Mouse (Mus musculus) neural tube, embryonic 13.5 days (tissue): ENCODE results near the gene Polr2a. TPM values are rescaled to one million over a fixed set of nuclear protein-coding genes. Genes with fewer than 3 reads are reported as not detected.
A peak's percentile ranks its signal among the peaks of the same experiment; 100 is the strongest.

Source experiments
- ATAC-seq: fragments of 200-750 bp; cut with Nextera tagmentation; 2 replicates; pipeline ENCODE4 v1.8.0; 2017; ENCODE audit warnings: low read depth, mild to moderate bottlenecking, moderate TSS enrichment, moderate library complexity
- H3K27ac ChIP-seq: fragments of 300-500 bp; sonication (generic); replicated peaks from 2 replicates; pipeline ENCODE4 v1.5.1; 2015; ENCODE audit warnings: moderate library complexity, mild to moderate bottlenecking, inconsistent platforms
- H3K27me3 ChIP-seq: fragments of 300-500 bp; sonication (generic); 2 replicates; pipeline ENCODE4 v1.6.1; 2015; ENCODE audit warnings: mild to moderate bottlenecking, inconsistent platforms
- H3K36me3 ChIP-seq: fragments of 300-500 bp; sonication (generic); 2 replicates; pipeline ENCODE4 v1.6.1; 2015; ENCODE audit warnings: mild to moderate bottlenecking, inconsistent platforms
- H3K4me1 ChIP-seq: fragments of 300-500 bp; sonication (generic); replicated peaks from 2 replicates; pipeline ENCODE4 v1.6.1; 2015; ENCODE audit warnings: inconsistent platforms
- H3K4me2 ChIP-seq: fragments of 300-500 bp; sonication (generic); 2 replicates; pipeline ENCODE4 v1.6.1; 2015; ENCODE audit warnings: inconsistent platforms, mild to moderate bottlenecking, moderate library complexity
- H3K4me3 ChIP-seq: fragments of 300-500 bp; sonication (generic); 2 replicates; pipeline ENCODE4 v1.5.1; 2015; ENCODE audit warnings: mild to moderate bottlenecking, inconsistent platforms
- H3K9ac ChIP-seq: fragments of 300-500 bp; sonication (generic); 2 replicates; pipeline ENCODE4 v1.6.1; 2015; ENCODE audit warnings: moderate library complexity, mild to moderate bottlenecking, inconsistent platforms
- H3K9me3 ChIP-seq: fragments of 300-500 bp; sonication (generic); 2 replicates; pipeline ENCODE4 v1.6.1; 2016; ENCODE audit warnings: inconsistent platforms
- WGBS: fragments of 180-500 bp; shearing (Covaris S2); methylation state at CpG from one replicate; pipeline ENCODE4 v1.1.7; 2015; 5-methylcytosine and 5-hydroxymethylcytosine counted together
- polyA plus RNA-seq: library from polyadenylated mRNA; unstranded; fragments of >200 nt; fragmentation: Nextera tagmentation; extraction: Ambion mirVana; gene quantifications from 2 replicates; pipeline ENCODE4 v1.2.1, GENCODE M21; 2015

Gene Polr2a
- polyA plus RNA-seq, 1 experiment from 2014 or later, result 22.9 TPM

- peak; percentile 74 for ATAC-seq
- no peaks in the 10 kb centered on the region for H3K9me3 ChIP-seq
- 2% methylated on average over 41 of the region's 41 CpGs for WGBS
- no peaks in the 10 kb centered on the region for H3K27me3 ChIP-seq
- H3K4me3 ChIP-seq, result peak within 1 kb of the TSS; percentile 43
- H3K9ac ChIP-seq, result peak within 1 kb of the TSS; percentile 85
- no peaks in the 10 kb centered on the region for H3K36me3 ChIP-seq
- peaks cover 12% of the 10 kb centered on the region for H3K4me1 ChIP-seq
- H3K4me2 ChIP-seq, result peak within 1 kb of the TSS; percentile 79
- H3K27ac ChIP-seq, result peak within 1 kb of the TSS; percentile 20
Measured at GRCm38 (mm10) chr11:69695361-69696181, 62.9 kb downstream of the Polr2a start, which contains the start of the genes Tnfsf12 and Tnfsfm13. Tnfsf12 (minus strand) TSS chr11:69695849. Tnfsfm13 (minus strand) TSS chr11:69696098.

GRCm38 (mm10) chr11:69695046-69695360 is 63.4 kb downstream of the Polr2a start:
- Histone ChIP-seq H3K9ac (peak overlapping the region; percentile 85), H3K9me3 (no peaks in the 10 kb centered on the region), H3K36me3 (no peaks in the 10 kb centered on the region), H3K4me2 (peak overlapping the region; percentile 79), H3K27ac (peak overlapping the region; percentile 20; the same call in 1 of the 2 replicates), H3K4me1 (peaks cover 12% of the 10 kb centered on the region), H3K4me3 (peak overlapping the region; percentile 43), H3K27me3 (no peaks in the 10 kb centered on the region)
- ATAC-seq, result peak; percentile 36; the same call in 1 of the 2 replicates
- 29% methylated on average over 6 of the region's 6 CpGs for WGBS

GRCm38 (mm10) chr11:69693421-69693965 is 64.9 kb downstream of the Polr2a start:
- Histone ChIP-seq H3K4me3 (no peak overlapping the region), H3K27me3 (no peaks in the 10 kb centered on the region), H3K27ac (no peak overlapping the region), H3K9ac (no peak overlapping the region), H3K9me3 (no peaks in the 10 kb centered on the region), H3K4me2 (no peak overlapping the region), H3K4me1 (peaks cover 12% of the 10 kb centered on the region), H3K36me3 (no peaks in the 10 kb centered on the region)
- WGBS, result 68% methylated on average over 11 of the region's 11 CpGs
- ATAC-seq, result no peak

GRCm38 (mm10) chr11:69692863-69693262 is 65.6 kb downstream of the Polr2a start:
- no peak overlapping the region for H3K27ac ChIP-seq
- no peak for ATAC-seq
- no peaks in the 10 kb centered on the region for H3K36me3 ChIP-seq
- H3K4me2 ChIP-seq, result no peak overlapping the region
- H3K9ac ChIP-seq, result no peak overlapping the region
- peaks cover 12% of the 10 kb centered on the region for H3K4me1 ChIP-seq
- H3K4me3 ChIP-seq, result no peak overlapping the region
- 86% methylated on average over 6 of the region's 6 CpGs for WGBS
- H3K27me3 ChIP-seq, result no peaks in the 10 kb centered on the region
- no peaks in the 10 kb centered on the region for H3K9me3 ChIP-seq

DNA sequence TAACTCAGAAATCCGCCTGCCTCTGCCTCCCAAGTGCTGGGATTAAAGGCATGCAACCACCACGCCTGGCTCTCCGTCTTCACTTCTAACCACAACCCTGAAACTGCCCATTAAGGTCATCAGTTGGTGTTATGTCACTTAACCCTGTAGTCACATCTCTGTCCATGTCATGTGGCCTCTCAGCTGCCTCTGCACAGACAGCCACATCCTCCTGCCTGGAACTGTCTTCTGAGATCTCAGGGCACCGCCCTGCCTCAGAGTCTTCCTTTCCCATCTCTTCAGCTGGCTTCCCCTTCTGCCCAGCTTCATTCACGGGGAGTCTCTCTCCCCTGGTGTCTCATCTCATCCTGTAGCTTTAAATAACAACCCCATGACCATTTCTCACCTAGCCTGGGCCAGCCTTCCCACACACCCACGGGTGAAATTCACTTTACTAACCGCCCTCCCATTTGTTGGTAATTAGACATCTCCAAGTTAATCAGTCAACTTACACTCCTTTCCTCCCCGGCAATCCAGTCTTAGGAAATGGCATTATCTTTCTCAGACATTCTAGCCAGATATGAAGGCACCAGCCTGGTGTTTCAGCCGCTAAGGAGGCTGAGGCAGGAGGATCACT is 66.1 kb downstream of the Polr2a start:
- Histone ChIP-seq H3K27ac (no peak overlapping the region), H3K4me1 (peaks cover 12% of the 10 kb centered on the region), H3K9ac (no peak overlapping the region), H3K27me3 (no peaks in the 10 kb centered on the region), H3K9me3 (no peaks in the 10 kb centered on the region), H3K4me2 (no peak overlapping the region), H3K4me3 (no peak overlapping the region), H3K36me3 (no peaks in the 10 kb centered on the region)
- no peak for ATAC-seq
- WGBS, result 74% methylated on average over 9 of the region's 9 CpGs

DNA sequence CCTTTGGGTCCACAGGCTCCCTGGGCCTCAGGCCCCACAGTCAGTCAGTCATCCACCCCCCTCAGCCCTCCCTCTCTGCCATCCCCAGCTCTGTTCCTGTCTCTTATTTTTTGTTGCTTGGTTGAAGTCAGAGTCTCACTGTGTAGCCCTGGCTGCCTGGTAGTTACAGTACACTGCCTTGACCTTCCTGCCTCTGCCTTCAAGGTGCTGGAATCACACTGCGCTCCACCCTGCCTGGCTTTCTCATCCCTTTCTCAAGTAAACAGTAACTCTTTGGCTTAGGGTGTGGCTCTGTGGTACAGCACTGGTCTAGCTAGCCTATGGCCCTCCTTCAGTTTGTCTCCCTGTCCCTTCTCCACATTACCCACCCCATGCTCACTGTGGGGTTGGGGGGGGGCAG is 68.5 kb downstream of the Polr2a start:
- ATAC-seq, result no peak

DNA sequence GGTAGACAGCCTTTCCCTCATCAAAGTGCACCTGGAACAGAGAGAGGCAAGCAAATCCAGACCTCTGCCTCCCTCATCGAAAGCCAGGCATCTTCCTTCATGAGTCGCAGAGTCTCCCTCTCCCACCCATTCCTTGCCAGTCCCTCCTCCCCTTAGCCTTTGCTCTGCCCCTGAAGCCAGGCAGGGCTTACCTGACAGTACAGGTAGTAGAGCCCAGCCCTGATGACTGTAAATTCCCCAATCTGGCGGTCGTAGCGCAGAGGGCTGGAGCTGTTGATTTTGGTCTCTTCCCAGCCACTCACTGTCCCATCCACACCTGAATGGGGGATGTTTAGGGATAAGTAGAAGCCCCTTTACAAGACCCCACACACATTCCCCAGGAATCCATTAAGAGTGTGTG is 71.4 kb downstream of the Polr2a start:
- H3K36me3 ChIP-seq, result no peaks in the 10 kb centered on the region
- H3K9ac ChIP-seq, result 0 out of 2 replicates have a peak overlapping the region, but pooled peaks have one; percentile 34
- no peaks in the 10 kb centered on the region for H3K27me3 ChIP-seq
- peaks cover 26% of the 10 kb centered on the region for H3K4me1 ChIP-seq
- no peak overlapping the region for H3K4me3 ChIP-seq
- 65% methylated on average over 5 of the region's 5 CpGs for WGBS
- H3K27ac ChIP-seq, result no peak overlapping the region
- no peak for ATAC-seq
- no peaks in the 10 kb centered on the region for H3K9me3 ChIP-seq
- no peak overlapping the region for H3K4me2 ChIP-seq

More for the DNA sequence above, 68.5 kb downstream of the Polr2a start:
- Histone ChIP-seq H3K4me1 (peaks cover 15% of the 10 kb centered on the region; the same call in 1 of the 2 replicates), H3K9ac (no peak overlapping the region), H3K9me3 (no peaks in the 10 kb centered on the region), H3K4me3 (no peak overlapping the region), H3K4me2 (no peak overlapping the region), H3K27me3 (no peaks in the 10 kb centered on the region), H3K36me3 (no peaks in the 10 kb centered on the region), H3K27ac (no peak overlapping the region)
- WGBS, result 96% methylated on average over 1 of the region's 1 CpGs

- WGBS, result 19% methylated on average over 4 of the region's 4 CpGs
- peaks cover 26% of the 10 kb centered on the region for H3K4me1 ChIP-seq
Measured at GRCm38 (mm10) chr11:69686377-69686776, 72.1 kb downstream of the Polr2a start.

DNA sequence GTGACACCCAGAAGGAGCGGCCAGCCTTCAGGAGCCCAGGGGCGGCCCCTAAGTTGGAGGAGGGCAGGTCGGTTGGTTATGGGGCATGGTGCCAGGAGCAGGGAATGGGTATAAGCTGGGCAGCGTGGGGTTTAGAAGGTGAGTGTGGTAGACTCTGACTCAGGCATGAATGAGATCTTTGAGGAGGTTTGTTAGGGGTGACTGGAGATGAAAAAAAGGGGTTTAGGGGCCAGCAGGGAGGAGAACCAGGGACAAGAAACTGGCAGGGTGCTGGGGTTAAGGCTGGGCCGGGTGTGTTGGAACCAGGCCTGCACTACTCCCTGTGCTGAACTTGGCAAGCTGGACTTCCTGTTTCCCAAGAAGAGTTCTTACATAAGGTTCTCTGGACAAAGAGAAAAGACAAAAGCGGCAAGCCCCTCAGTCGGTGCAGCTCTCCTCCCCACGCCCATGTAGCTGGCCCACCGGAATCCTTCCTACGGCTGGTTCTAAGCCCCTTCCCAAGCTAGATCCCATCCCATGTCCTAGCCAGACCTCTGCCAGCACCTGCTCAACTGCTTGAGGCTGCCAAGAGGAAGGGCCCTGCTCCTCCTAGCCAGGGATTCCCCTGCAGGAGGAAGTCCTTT is 72.8 kb downstream of the Polr2a start, which contains the start of gene Tnfsf13:
Gene Tnfsf13, minus strand, starts transcription at position 259 of the 623 bp plus-strand sequence.
- WGBS, result 63% methylated on average over 10 of the region's 10 CpGs

More at GRCm38 (mm10) chr11:69686377-69686776, 72.1 kb downstream of the Polr2a start:
- 0 out of 2 replicates have a peak overlapping the region, but pooled peaks have one; percentile 34 for H3K9ac ChIP-seq
- no peaks in the 10 kb centered on the region for H3K9me3 ChIP-seq
- H3K36me3 ChIP-seq, result no peaks in the 10 kb centered on the region
- H3K4me2 ChIP-seq, result no peak overlapping the region
- H3K27me3 ChIP-seq, result no peaks in the 10 kb centered on the region
- H3K27ac ChIP-seq, result no peak overlapping the region
- no peak for ATAC-seq
- H3K4me3 ChIP-seq, result no peak overlapping the region

DNA sequence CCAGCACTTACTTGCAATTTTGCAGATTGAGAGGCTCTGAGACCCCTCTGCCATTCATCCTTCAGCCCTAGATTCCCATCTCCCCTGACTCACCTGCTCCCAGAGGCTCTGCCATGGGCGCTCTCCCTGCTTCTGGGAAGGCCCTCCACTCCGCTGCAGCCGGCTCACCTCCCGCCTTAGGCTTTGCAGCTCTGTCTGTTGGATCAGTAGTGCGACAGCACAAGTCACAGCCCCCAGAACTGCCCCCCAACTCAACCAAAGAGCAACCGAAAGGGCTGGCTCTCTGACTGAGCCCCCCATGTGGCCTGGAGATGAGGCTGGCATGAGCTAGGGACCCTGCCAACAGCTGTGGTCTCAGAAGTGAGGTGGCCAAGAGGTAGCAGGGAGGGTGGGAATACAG is 73.5 kb downstream of the Polr2a start:
- H3K9me3 ChIP-seq, result no peaks in the 10 kb centered on the region
- no peaks in the 10 kb centered on the region for H3K27me3 ChIP-seq
- H3K27ac ChIP-seq, result 0 out of 2 replicates have a peak overlapping the region, but pooled peaks have one; percentile 9
- peaks cover 40% of the 10 kb centered on the region for H3K4me1 ChIP-seq
- H3K9ac ChIP-seq, result peak overlapping the region; percentile 36
- WGBS, result 85% methylated on average over 6 of the region's 6 CpGs
- no peak overlapping the region for H3K4me2 ChIP-seq
- no peak for ATAC-seq
- peaks cover 4% of the 10 kb centered on the region for H3K36me3 ChIP-seq
- no peak overlapping the region for H3K4me3 ChIP-seq

More for the DNA sequence above, 72.8 kb downstream of the Polr2a start, which contains the start of gene Tnfsf13:
- Histone ChIP-seq H3K9me3 (no peaks in the 10 kb centered on the region), H3K27ac (peak within 1 kb of the TSS; percentile 74), H3K9ac (peak within 1 kb of the TSS; percentile 36), H3K36me3 (no peaks in the 10 kb centered on the region), H3K27me3 (no peaks in the 10 kb centered on the region), H3K4me1 (peaks cover 33% of the 10 kb centered on the region), H3K4me3 (no peak within 1 kb of the TSS), H3K4me2 (no peak within 1 kb of the TSS)
- ATAC-seq, result no peak

DNA sequence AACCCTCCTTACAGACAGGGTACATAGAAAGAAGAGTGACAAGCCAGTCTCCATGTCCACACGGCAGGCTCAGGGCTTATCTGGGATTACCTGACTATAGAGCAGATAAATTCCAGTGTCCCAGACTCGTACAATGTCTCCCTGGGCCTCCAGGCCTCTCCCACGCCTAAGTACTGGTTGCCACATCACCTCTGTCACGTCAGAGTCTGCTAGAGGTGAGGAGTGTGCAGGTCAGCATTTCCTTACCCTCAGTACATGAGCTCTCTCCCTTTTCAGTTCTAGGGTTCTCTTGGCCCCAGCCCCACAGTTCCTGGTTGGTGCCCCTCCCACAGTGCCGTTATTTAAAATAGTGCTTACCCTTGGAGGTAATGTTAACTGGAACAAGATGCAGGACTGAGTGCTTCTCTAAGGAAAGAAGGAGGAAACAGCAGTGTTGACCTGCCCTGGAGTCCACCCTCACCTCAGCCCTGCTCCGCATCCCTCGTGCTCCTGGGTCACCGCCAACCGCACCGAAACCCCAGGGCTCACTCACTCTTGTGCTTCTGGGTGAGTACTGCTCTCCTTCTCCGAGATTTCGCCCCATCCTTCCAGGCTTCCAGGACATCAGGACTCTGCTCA is 74.2 kb downstream of the Polr2a start:
- Histone ChIP-seq H3K4me2 (no peak overlapping the region), H3K9ac (no peak overlapping the region), H3K27me3 (no peaks in the 10 kb centered on the region), H3K4me1 (peaks cover 46% of the 10 kb centered on the region), H3K4me3 (no peak overlapping the region), H3K36me3 (peaks cover 9% of the 10 kb centered on the region), H3K9me3 (no peaks in the 10 kb centered on the region), H3K27ac (no peak overlapping the region)
- 83% methylated on average over 12 of the region's 12 CpGs for WGBS
- ATAC-seq, result no peak
